Mouse (Mus musculus) limb, embryonic 14.5 days (tissue): ENCODE data around the gene Ccdc103. TPM values are rescaled to one million over a fixed set of nuclear protein-coding genes. Genes with fewer than 3 reads are reported as not detected.

Experiments used
- ATAC-seq: fragments of 200-750 bp; cut with Nextera tagmentation; 2 replicates; pipeline ENCODE4 v1.8.0; 2017; ENCODE audit warnings: low read depth, moderate number of reproducible peaks, moderate TSS enrichment; ENCODE audit not compliant: low FRiP score
- DNase-seq: peaks from one replicate; pipeline ENCODE4 v3.0.0-alpha.2; 2015; ENCODE audit warnings: low spot score
- H3K27ac ChIP-seq: fragments of 300-500 bp; sonication (generic); replicated peaks from 2 replicates; pipeline ENCODE4 v1.5.1; 2014; ENCODE audit warnings: low read depth, mild to moderate bottlenecking, low read length, moderate library complexity, mixed read lengths
- H3K27me3 ChIP-seq: fragments of 300-500 bp; sonication (generic); 2 replicates; pipeline ENCODE4 v1.6.1; 2014; ENCODE audit warnings: low read length, mixed read lengths; ENCODE audit not compliant: control insufficient read depth, insufficient read depth
- H3K36me3 ChIP-seq: fragments of 300-500 bp; sonication (generic); 2 replicates; pipeline ENCODE4 v1.6.1; 2014; ENCODE audit warnings: mild to moderate bottlenecking, low read length, moderate library complexity, mixed read lengths; ENCODE audit not compliant: control insufficient read depth, insufficient read depth
- H3K4me1 ChIP-seq: fragments of 300-500 bp; sonication (generic); 2 replicates; pipeline ENCODE4 v1.6.1; 2014; ENCODE audit warnings: antibody characterized with exemption, low read length, mixed read lengths; ENCODE audit not compliant: control insufficient read depth, insufficient read depth
- H3K4me2 ChIP-seq: fragments of 300-500 bp; sonication (generic); replicated peaks from 2 replicates; pipeline ENCODE4 v1.6.1; 2014; ENCODE audit warnings: low read depth, mild to moderate bottlenecking, low read length, moderate library complexity; ENCODE audit not compliant: severe bottlenecking
- H3K4me3 ChIP-seq: fragments of 300-500 bp; sonication (generic); replicated peaks from 2 replicates; pipeline ENCODE4 v1.5.1; 2014; ENCODE audit warnings: low read length
- H3K9ac ChIP-seq: fragments of 300-500 bp; sonication (generic); 2 replicates; pipeline ENCODE4 v1.6.1; 2014; ENCODE audit warnings: mild to moderate bottlenecking, low read depth, low read length, moderate library complexity; ENCODE audit not compliant: severe bottlenecking
- H3K9me3 ChIP-seq: fragments of 300-500 bp; sonication (generic); 2 replicates; pipeline ENCODE4 v1.6.1; 2016; ENCODE audit warnings: low read length; ENCODE audit not compliant: control insufficient read depth
- POLR2A ChIP-seq: fragments of 200-500 bp; IDR thresholded peaks from 2 replicates; pipeline ENCODE4 v1.8.0; 2012; ENCODE audit warnings: inconsistent platforms, mild to moderate bottlenecking, moderate library complexity, borderline replicate concordance; ENCODE audit not compliant: insufficient read depth, insufficient read length; ENCODE audit errors: extremely low read depth
- WGBS: fragments of 180-500 bp; shearing (Covaris S2); extraction: QIAGEN DNeasy Blood & Tissue Kit; methylation state at CpG from one replicate; pipeline ENCODE4 v1.1.7; 2014; 5-methylcytosine and 5-hydroxymethylcytosine counted together
- polyA plus RNA-seq, 2 experiments: library from polyadenylated mRNA; depleted of rRNA in 1 of 2; stranded (reverse) in 1 of 2; unstranded in 1 of 2; fragments of >200 nt; fragmentation: Nextera tagmentation in 1 of 2; extraction: Ambion mirVana in 1 of 2; gene quantifications; 2 replicates each; pipeline versions ENCODE4 v1.2.1 to v1.2.3; 2012 to 2014

Gene Ccdc103
- polyA plus RNA-seq, 2 experiments, result 0.34 to 1.0 TPM

GRCm38 (mm10) chr11:102915380-102915779 is 34.4 kb downstream of the Ccdc103 start:
- no peaks in the 10 kb centered on the region for H3K4me1 ChIP-seq
- H3K9ac ChIP-seq, result no peak overlapping the region
- TF ChIP-seq POLR2A, result no peak
- no peak overlapping the region for H3K27ac ChIP-seq
- H3K36me3 ChIP-seq, result peaks cover 53% of the 10 kb centered on the region
- DNase-seq, result no peak
- no peak overlapping the region for H3K4me3 ChIP-seq
- H3K4me2 ChIP-seq, result no peak overlapping the region
- no peaks in the 10 kb centered on the region for H3K27me3 ChIP-seq
- ATAC-seq, result no peak
- no peaks in the 10 kb centered on the region for H3K9me3 ChIP-seq
- WGBS, result 85% methylated on average over 9 of the region's 9 CpGs

GRCm38 (mm10) chr11:102918077-102918476 is 37.1 kb downstream of the Ccdc103 start:
- no peak for ATAC-seq
- Histone ChIP-seq H3K9ac (no peak overlapping the region), H3K4me3 (no peak overlapping the region), H3K27ac (no peak overlapping the region), H3K4me2 (no peak overlapping the region), H3K27me3 (no peaks in the 10 kb centered on the region), H3K9me3 (no peaks in the 10 kb centered on the region), H3K36me3 (peaks cover 29% of the 10 kb centered on the region), H3K4me1 (no peaks in the 10 kb centered on the region)
- DNase-seq, result no peak
- 85% methylated on average over 4 of the region's 4 CpGs for WGBS
- TF ChIP-seq POLR2A, result no peak

- no peaks in the 10 kb centered on the region for H3K36me3 ChIP-seq
- WGBS, result 58% methylated on average over 6 of the region's 6 CpGs
- H3K9ac ChIP-seq, result no peak overlapping the region
- DNase-seq (no peak), ATAC-seq (no peak)
- H3K4me3 ChIP-seq, result no peak overlapping the region
- no peak overlapping the region for H3K27ac ChIP-seq
- H3K9me3 ChIP-seq, result no peaks in the 10 kb centered on the region
- no peak overlapping the region for H3K4me2 ChIP-seq
- peaks cover 7% of the 10 kb centered on the region; the same call in 1 of the 2 replicates for H3K4me1 ChIP-seq
- H3K27me3 ChIP-seq, result no peaks in the 10 kb centered on the region
- no peak for TF ChIP-seq POLR2A
Observed at GRCm38 (mm10) chr11:102921491-102921890, 40.5 kb downstream of the Ccdc103 start.

GRCm38 (mm10) chr11:102924557-102925350 is 43.8 kb downstream of the Ccdc103 start, which contains the start of gene Kif18b:
TSS of gene Kif18b (minus strand) at chr11:102925124.
- H3K27ac ChIP-seq, result peak within 1 kb of the TSS; percentile 76
- peaks cover 7% of the 10 kb centered on the region; the same call in 1 of the 2 replicates for H3K4me1 ChIP-seq
- no peak for TF ChIP-seq POLR2A
- H3K36me3 ChIP-seq, result no peaks in the 10 kb centered on the region
- peak within 1 kb of the TSS; percentile 69 for H3K4me3 ChIP-seq
- under 1% methylated on average over 61 of the region's 62 CpGs for WGBS
- no peaks in the 10 kb centered on the region for H3K9me3 ChIP-seq
- peak within 1 kb of the TSS; percentile 64 for H3K9ac ChIP-seq
- H3K4me2 ChIP-seq, result peak within 1 kb of the TSS; percentile 68
- DNase-seq, result peak; percentile 100
- no peaks in the 10 kb centered on the region for H3K27me3 ChIP-seq
- ATAC-seq, result peak; percentile 95

GRCm38 (mm10) chr11:102925351-102925717 is 44.3 kb downstream of the Ccdc103 start:
- H3K9me3 ChIP-seq, result no peaks in the 10 kb centered on the region
- peak overlapping the region; percentile 64 for H3K9ac ChIP-seq
- DNase-seq (no peak), ATAC-seq (peak; percentile 54)
- WGBS, result 2% methylated on average over 10 of the region's 10 CpGs
- H3K27me3 ChIP-seq, result no peaks in the 10 kb centered on the region
- peaks cover 7% of the 10 kb centered on the region; the same call in 1 of the 2 replicates for H3K4me1 ChIP-seq
- TF ChIP-seq POLR2A, result no peak
- peak overlapping the region; percentile 68 for H3K4me2 ChIP-seq
- H3K27ac ChIP-seq, result peak overlapping the region; percentile 76
- peak overlapping the region; percentile 69 for H3K4me3 ChIP-seq
- no peaks in the 10 kb centered on the region for H3K36me3 ChIP-seq
